Comparison of ENCODE assay signal across 9 mouse cellular contexts in the genomic region with DNA sequence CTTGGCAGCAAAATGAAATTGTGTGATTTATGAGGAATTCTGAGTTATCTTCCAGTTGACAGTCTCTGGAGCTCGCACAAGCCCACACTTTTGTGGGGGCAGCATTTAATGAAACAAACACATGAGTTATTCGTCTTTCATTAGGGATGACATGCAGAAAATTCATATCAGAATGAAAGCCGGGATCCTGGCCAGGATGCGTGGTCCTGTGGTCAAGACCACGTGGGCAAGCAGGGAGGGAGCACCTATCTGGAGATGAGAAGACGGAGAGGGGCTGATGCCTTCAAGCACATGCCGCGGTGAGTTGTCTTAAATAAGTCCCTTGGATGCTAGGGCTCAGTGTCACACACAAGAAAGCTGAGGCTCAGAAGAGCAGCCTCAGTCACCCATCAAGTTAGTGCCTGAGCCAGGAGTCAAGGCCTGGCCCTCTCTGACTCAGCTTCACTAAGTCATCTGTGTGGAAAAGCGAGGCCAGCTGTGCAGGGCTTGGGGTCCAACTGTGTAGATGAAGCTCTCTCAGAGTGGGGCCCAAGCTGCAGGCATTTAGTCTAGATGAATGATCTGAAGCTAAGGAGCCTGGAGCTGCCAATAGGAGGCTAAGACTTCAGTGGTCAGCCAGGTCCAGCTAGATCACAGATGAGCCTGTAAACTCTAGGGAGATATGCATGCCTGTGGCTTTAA.
DNase-seq lines count a peak whose midpoint lies in the region; ATAC-seq and TF ChIP-seq lines count a peak whose summit lies in the region.
"Had no signal": no experiment of that assay in that cellular context is flagged by ENCODE, and none has a peak within 500 bp of the region (broad histone marks: within the 10 kb centered on the region; RNA-seq: fewer than 3 reads in every experiment).

No protein-coding gene starts in this region.

- peaks cover 24% of the 10 kb centered on the region for H3K4me1 ChIP-seq in heart, embryonic 11.5 days (ENCODE audit: control insufficient read depth, insufficient read depth, low read length)
- peaks cover under 1% of the 10 kb centered on the region for H3K4me1 ChIP-seq in kidney, postnatal 0 days (replicated peaks; ENCODE audit: insufficient read depth, low read length)
- H3K4me1 ChIP-seq in liver, postnatal 0 days (ENCODE audit: insufficient read depth), result no peaks in the 10 kb centered on the region

- H3ac ChIP-seq in C2C12 (ENCODE audit: control insufficient read depth, insufficient read length, low read depth), result peak overlapping the region; percentile 8

- no peak for ATAC-seq in heart, embryonic 11.5 days (replicated peaks; ENCODE audit: insufficient number of reproducible peaks, low FRiP score, low TSS enrichment)
- no peak for ATAC-seq in kidney, postnatal 0 days (replicated peaks; ENCODE audit: low FRiP score, low read depth)
- ATAC-seq in liver, postnatal 0 days, result no peak
- no peak for ATAC-seq in activated CD4-positive, CD25-positive, alpha-beta regulatory T cell, adult 4 months

- DNase-seq in heart, adult 11 months, result peak; percentile 97
- peak; percentile 27 for DNase-seq in gastrocnemius, postnatal 25 days
- DNase-seq in kidney, postnatal 0 days (ENCODE audit: low spot score), result no peak
- no peak for DNase-seq in yolk sac, embryonic 10.5 days (ENCODE audit: low spot score)
- no peak for DNase-seq in liver, postnatal 0 days
- DNase-seq: midbrain, embryonic 14.5 days had no signal

- H3K4me2 ChIP-seq in heart, embryonic 11.5 days, result no peak overlapping the region
- H3K4me2 ChIP-seq in kidney, postnatal 0 days (ENCODE audit: low read length), result no peak overlapping the region
- H3K4me2 ChIP-seq in liver, postnatal 0 days (ENCODE audit: low read depth, low read length), result no peak overlapping the region

- H3K36me3 ChIP-seq in heart, embryonic 11.5 days (ENCODE audit: control insufficient read depth, insufficient read depth, low read length), result no peaks in the 10 kb centered on the region
- no peaks in the 10 kb centered on the region for H3K36me3 ChIP-seq in C2C12 (ENCODE audit: control insufficient read depth, insufficient read depth)
- H3K36me3 ChIP-seq in kidney, postnatal 0 days (ENCODE audit: insufficient read depth, low read length), result no peaks in the 10 kb centered on the region
- H3K36me3 ChIP-seq in liver, postnatal 0 days (replicated peaks; ENCODE audit: insufficient read depth, low read length), result no peaks in the 10 kb centered on the region

- H3K27me3 ChIP-seq in heart, embryonic 11.5 days (ENCODE audit: control insufficient read depth, insufficient read depth, low read length), result no peaks in the 10 kb centered on the region
- no peaks in the 10 kb centered on the region for H3K27me3 ChIP-seq in C2C12 (ENCODE audit: control insufficient read depth, insufficient read depth, insufficient read length)
- no peaks in the 10 kb centered on the region for H3K27me3 ChIP-seq in kidney, postnatal 0 days (ENCODE audit: insufficient read depth, low read length)
- H3K27me3 ChIP-seq in liver, postnatal 0 days (ENCODE audit: insufficient read depth, low read length), result no peaks in the 10 kb centered on the region

- H3K9me3 ChIP-seq in heart, embryonic 11.5 days (replicated peaks; ENCODE audit: control insufficient read depth, low read length), result peaks cover 4% of the 10 kb centered on the region; the same call in 1 of the 2 replicates
- H3K9me3 ChIP-seq in kidney, postnatal 0 days (replicated peaks; ENCODE audit: low read length), result peaks cover 3% of the 10 kb centered on the region; the same call in 1 of the 2 replicates
- H3K9me3 ChIP-seq in liver, postnatal 0 days (ENCODE audit: low read length), result no peaks in the 10 kb centered on the region

- TF ChIP-seq EP300 in liver, postnatal 0 days (IDR thresholded peaks at IDR 0.05; ENCODE audit: low read depth), result no peak

- H3K4me3 ChIP-seq in heart, embryonic 11.5 days (ENCODE audit: low read depth, low read length), result no peak overlapping the region
- no peak overlapping the region for H3K4me3 ChIP-seq in C2C12 (ENCODE audit: insufficient read depth, poor library complexity, severe bottlenecking)
- H3K4me3 ChIP-seq in kidney, postnatal 0 days (replicated peaks; ENCODE audit: low read depth, low read length), result no peak overlapping the region
- no peak overlapping the region for H3K4me3 ChIP-seq in liver, postnatal 0 days (ENCODE audit: low read depth, low read length)

- no peaks in the 10 kb centered on the region for H3K79me2 ChIP-seq in C2C12 (ENCODE audit: control insufficient read depth, insufficient read depth)

- H3K9ac ChIP-seq in heart, embryonic 11.5 days (ENCODE audit: low read depth, low read length), result no peak overlapping the region
- H3K9ac ChIP-seq in kidney, postnatal 0 days (ENCODE audit: low read depth, low read length), result no peak overlapping the region
- H3K9ac ChIP-seq in liver, postnatal 0 days (replicated peaks), result no peak overlapping the region

- WGBS in heart, embryonic 11.5 days (ENCODE audit: insufficient replicate concordance), result 79% methylated on average over 9 of the region's 9 CpGs
- 67% methylated on average over 9 of the region's 9 CpGs for WGBS in kidney, postnatal 0 days
- WGBS in liver, postnatal 0 days (ENCODE audit: insufficient replicate concordance), result 79% methylated on average over 9 of the region's 9 CpGs

- no peaks in the 10 kb centered on the region for H3K79me3 ChIP-seq in C2C12 (ENCODE audit: low read depth)

- no peak for TF ChIP-seq CTCF in C2C12 (IDR thresholded peaks at IDR 0.05; ENCODE audit: control insufficient read depth, insufficient read depth, insufficient read length)
- no peak for TF ChIP-seq CTCF in kidney, postnatal 0 days (IDR thresholded peaks at IDR 0.05; ENCODE audit: low read depth)
- no peak for TF ChIP-seq CTCF in liver, postnatal 0 days (IDR thresholded peaks at IDR 0.05; ENCODE audit: low read depth)

- H3K27ac ChIP-seq in heart, embryonic 11.5 days (ENCODE audit: low read depth, low read length), result no peak overlapping the region
- peak overlapping the region; percentile 51; the same call in 1 of the 2 replicates for H3K27ac ChIP-seq in kidney, postnatal 0 days
- H3K27ac ChIP-seq in liver, postnatal 0 days (ENCODE audit: low read depth), result no peak overlapping the region

TF ChIP-seq in C2C12, 6 proteins besides CTCF, POLR2A, EP300 and RAD21:
- TF ChIP-seq MYOG (IDR thresholded peaks at IDR 0.05; ENCODE audit: control insufficient read depth, extremely low read depth, insufficient read length) (no peak), MYOD1 (IDR thresholded peaks at IDR 0.05; ENCODE audit: control insufficient read depth, insufficient read length, low read depth) (peak; percentile 67), MAX (IDR thresholded peaks at IDR 0.05) (peak; percentile 93), FOSL1 (IDR thresholded peaks at IDR 0.05; ENCODE audit: insufficient read depth, low read length, poor library complexity, severe bottlenecking) (no peak), USF1 (IDR thresholded peaks at IDR 0.05; ENCODE audit: low read depth) (peak; percentile 95), CEBPB (IDR thresholded peaks at IDR 0.05; ENCODE audit: low read depth) (no peak)
TF ChIP-seq in C2C12: peak in this region for 3.

Comparison
In these comparisons a context has a peak if more than half of its experiments do, and no peak if none do; other contexts are left out.
1. DNase-seq: peak in heart, adult 11 months (single experiment) and gastrocnemius, postnatal 25 days (single experiment); none in kidney, postnatal 0 days (single experiment), yolk sac, embryonic 10.5 days (single experiment) and liver, postnatal 0 days (single experiment).